Mouse (Mus musculus): Measurements from ENCODE around the gene Eps8l3. TPM values are rescaled to one million over a fixed set of nuclear protein-coding genes. Genes with fewer than 3 reads are reported as not detected.

The Eps8l3 gene
- total RNA-seq, 2 experiments from 2014 or later = not detected

DNA sequence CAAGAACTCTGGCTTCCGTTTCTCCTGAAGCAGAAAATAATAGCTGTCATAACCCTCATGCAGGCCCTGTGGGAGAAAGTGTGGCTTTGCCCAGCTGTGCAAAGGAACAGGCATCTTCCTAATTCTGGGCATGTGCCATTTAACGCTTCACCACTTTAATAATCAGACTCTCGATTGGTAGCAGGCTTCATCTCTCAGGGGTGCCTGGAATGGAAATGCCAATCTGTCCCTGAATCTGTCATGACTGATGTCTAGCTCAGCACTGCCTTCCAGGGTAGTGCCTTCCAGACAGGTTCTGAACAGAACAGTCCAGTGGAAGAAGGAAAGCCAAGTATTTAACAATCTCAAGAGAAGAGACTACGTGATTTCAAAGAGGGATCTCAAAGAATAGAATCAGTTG is 64.2 kb downstream of the Eps8l3 start:
- DNase-seq (ENCODE audit: low spot score in 2 of 2) = no peak

Other genes starting within 250 kb of the Eps8l3 start
- not detected for gene Gm10961, start 245.9 kb upstream of the Eps8l3 start, total RNA-seq (2021)
- 10 to 100 TPM; 28.2 to 34.6 TPM for gene Strip1, start 245.5 kb upstream of the Eps8l3 start, total RNA-seq (2021)
- gene Ahcyl1, start 180.7 kb upstream of the Eps8l3 start, total RNA-seq (2021) = 100 to 1,000 TPM; 252 to 308 TPM
- gene Csf1, start 116.8 kb upstream of the Eps8l3 start, total RNA-seq (2021) = 10 to 100 TPM; 13.2 to 34.7 TPM
- 10 to 100 TPM; 30.0 to 48.3 TPM for gene Gstm5, start 18.6 kb downstream of the Eps8l3 start, total RNA-seq (2021)
- gene Gstm7, start 54.6 kb downstream of the Eps8l3 start, total RNA-seq (2021) = 100 to 1,000 TPM; 143 to 179 TPM
- 1 to 10 TPM; 6.1 to 8.0 TPM for gene Gstm6, start 66.5 kb downstream of the Eps8l3 start, total RNA-seq (2021)
- gene Gstm3, start 92.1 kb downstream of the Eps8l3 start, total RNA-seq (2021) = under 1 TPM in 1 of 2 experiments, not detected in 1; 0.33 TPM
- gene Gstm2, start 109.2 kb downstream of the Eps8l3 start, total RNA-seq (2021) = 100 to 1,000 TPM; 211 to 280 TPM
- gene Gstm1, start 140.7 kb downstream of the Eps8l3 start, total RNA-seq (2021) = 100 to 1,000 TPM; 423 to 620 TPM
- gene Gstm4, start 167.7 kb downstream of the Eps8l3 start, total RNA-seq (2021) = 10 to 100 TPM; 19.6 to 20.3 TPM
- gene Ampd2, start 209.4 kb downstream of the Eps8l3 start, total RNA-seq (2021) = 100 to 1,000 TPM; 130 to 192 TPM
- 10 to 100 TPM; 11.0 to 18.6 TPM for gene Gnat2, start 215.6 kb downstream of the Eps8l3 start, total RNA-seq (2021)